Mouse (Mus musculus) liver, embryonic 14.5 days (tissue): ENCODE data around the gene H6pd.

Experiments used
- CTCF ChIP-seq: IDR thresholded peaks from 2 replicates; pipeline ENCODE4 v1.5.1; 2016; ENCODE audit warnings: antibody characterized with exemption, low read depth, control low read depth
- EP300 ChIP-seq: IDR thresholded peaks from 2 replicates; pipeline ENCODE4 v1.6.1; 2016; ENCODE audit warnings: antibody characterized with exemption, low read depth

DNA sequence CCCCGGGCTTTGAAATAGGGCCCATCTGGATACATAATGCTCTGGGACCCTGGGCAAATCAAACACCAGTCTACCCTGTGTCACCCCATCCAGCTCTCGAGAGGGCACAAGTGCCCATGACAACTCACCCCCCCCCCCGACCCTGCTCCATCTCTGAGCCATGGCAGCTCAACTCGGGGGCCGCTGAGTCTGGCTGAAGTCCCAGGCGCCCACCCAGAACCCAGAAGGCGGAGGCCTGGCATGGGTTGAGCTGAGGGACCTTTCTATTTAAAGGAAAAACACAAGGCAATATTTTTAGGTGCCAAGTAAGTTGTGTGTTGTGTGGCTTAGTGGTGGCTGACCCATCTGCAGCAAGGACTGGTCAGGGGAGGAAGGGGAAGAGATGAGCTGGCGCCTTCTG lies 44.5 kb downstream of the H6pd start:
- no peak for TF ChIP-seq CTCF
- TF ChIP-seq EP300: no peak
